Mouse (Mus musculus): Measurements from ENCODE around the gene Hist3h2ba. TPM values are rescaled to one million over a fixed set of nuclear protein-coding genes. Genes with fewer than 3 reads are reported as not detected.
A peak's percentile ranks its signal among the peaks of the same experiment; 100 is the strongest.

Gene Hist3h2ba
- total and polyA plus RNA-seq, 3 experiments, result not detected

GRCm38 (mm10) chr11:58913776-58914175, 34.9 kb upstream of the Hist3h2ba start:
- TF ChIP-seq MEF2A (IDR thresholded peaks at IDR 0.05; ENCODE audit: borderline replicate concordance, low read depth, low read length) (no peak), EP300 (IDR thresholded peaks at IDR 0.05; ENCODE audit: low read length) (no peak), MYC (IDR thresholded peaks at IDR 0.05; ENCODE audit: low read depth, low read length) (no peak), USF1 (IDR thresholded peaks at IDR 0.05; ENCODE audit: low read depth, low read length) (no peak), HCFC1 (IDR thresholded peaks at IDR 0.05; ENCODE audit: low read depth, low read length) (no peak), ZMIZ1 (IDR thresholded peaks at IDR 0.05; ENCODE audit: low read depth, low read length) (no peak), MXI1 (IDR thresholded peaks at IDR 0.05; ENCODE audit: low read depth, low read length) (no peak)
- Histone ChIP-seq H3K9me3 (replicated peaks; ENCODE audit: low read length) (no peaks in the 10 kb centered on the region), H3K4me3 (replicated peaks in 1 of 3; ENCODE audit: low read depth in 2 of 3, low read length in 2 of 3, poor library complexity in 1 of 3) (no peak overlapping the region), H3K4me1 (ENCODE audit: control insufficient read depth in 1 of 2, insufficient read depth in 2 of 2) (peaks cover 6 to 12% of the 10 kb centered on the region in 2 experiments), H3K4me2 (ENCODE audit: insufficient read depth, low read depth, poor library complexity, severe bottlenecking) (no peak overlapping the region), H3K9ac (ENCODE audit: insufficient read depth, low read depth) (no peak overlapping the region), H3K27me3 (replicated peaks) (peaks cover 77% of the 10 kb centered on the region), H3K27ac (ENCODE audit: insufficient read depth, low read depth) (no peak overlapping the region), H3K79me2 (replicated peaks; ENCODE audit: control insufficient read depth, extremely low read depth, insufficient read depth, poor library complexity, severe bottlenecking) (no peaks in the 10 kb centered on the region), H3K36me3 (replicated peaks in 1 of 2; ENCODE audit: control insufficient read depth in 1 of 2, insufficient read depth in 1 of 2, low read length in 1 of 2) (no peaks in the 10 kb centered on the region)
- in situ Hi-C loops (cut with MboI; ENCODE audit: low pct_ligation_motif_present, low pct_unique_long_range_greater_than_20kb, low sequenced_read_pairs), result no loop called here
- DNase-seq (ENCODE audit: extremely low read depth), result no peak
- dilution Hi-C loops (cut with MboI; ENCODE audit: extremely low pct_ligation_motif_present, extremely low pct_unique_long_range_greater_than_20kb, low sequenced_read_pairs), result no loop called here

- dilution Hi-C loops (cut with MboI; ENCODE audit: extremely low pct_ligation_motif_present, extremely low pct_unique_long_range_greater_than_20kb, low sequenced_read_pairs) (no loop called here), in situ Hi-C loops (cut with MboI; ENCODE audit: low pct_ligation_motif_present, low pct_unique_long_range_greater_than_20kb, low sequenced_read_pairs) (no loop called here)
- Histone ChIP-seq H3K79me2 (replicated peaks; ENCODE audit: control insufficient read depth, extremely low read depth, insufficient read depth, poor library complexity, severe bottlenecking) (no peaks in the 10 kb centered on the region), H3K4me3 (replicated peaks in 1 of 3; ENCODE audit: low read depth in 2 of 3, low read length in 2 of 3, poor library complexity in 1 of 3) (peak overlapping the region in 1 of 3 experiments; percentile 41), H3K4me2 (ENCODE audit: insufficient read depth, low read depth, poor library complexity, severe bottlenecking) (peak overlapping the region; percentile 60), H3K4me1 (ENCODE audit: control insufficient read depth in 1 of 2, insufficient read depth in 2 of 2) (peaks cover 9 to 14% of the 10 kb centered on the region in 2 experiments), H3K27ac (ENCODE audit: insufficient read depth, low read depth) (no peak overlapping the region), H3K36me3 (replicated peaks in 1 of 2; ENCODE audit: control insufficient read depth in 1 of 2, insufficient read depth in 1 of 2, low read length in 1 of 2) (no peaks in the 10 kb centered on the region), H3K9ac (ENCODE audit: insufficient read depth, low read depth) (peak overlapping the region; percentile 23; the same call in 1 of the 2 replicates), H3K27me3 (replicated peaks) (peaks cover 79% of the 10 kb centered on the region), H3K9me3 (replicated peaks; ENCODE audit: low read length) (no peaks in the 10 kb centered on the region)
- DNase-seq (ENCODE audit: extremely low read depth), result no peak
- TF ChIP-seq NELFE (IDR thresholded peaks at IDR 0.05; ENCODE audit: low read depth, low read length), result no peak
- peak; percentile 46 for TF ChIP-seq SMC3 (IDR thresholded peaks at IDR 0.05; ENCODE audit: low read depth, low read length)
- 0 out of 2 replicates have a peak, but pooled peaks have one; percentile 16 for TF ChIP-seq TCF12 (IDR thresholded peaks at IDR 0.05; ENCODE audit: low read depth, low read length)
- peak; percentile 59 for TF ChIP-seq RAD21 (IDR thresholded peaks at IDR 0.05; ENCODE audit: low read depth, low read length)
- TF ChIP-seq MXI1 (IDR thresholded peaks at IDR 0.05; ENCODE audit: low read depth, low read length), result no peak
- peak; percentile 78 to 92 for TF ChIP-seq CTCF (conservative IDR thresholded peaks at IDR 0.05 in 1 of 2, IDR thresholded peaks at IDR 0.05 in 1 of 2; ENCODE audit: low read depth in 2 of 2, low read length in 2 of 2)
Measured at GRCm38 (mm10) chr11:58914461-58915028, 34.2 kb upstream of the Hist3h2ba start.

Measured in CH12.LX (cell line).